Mouse (Mus musculus): ENCODE data around the gene Rbfox3.

DNA sequence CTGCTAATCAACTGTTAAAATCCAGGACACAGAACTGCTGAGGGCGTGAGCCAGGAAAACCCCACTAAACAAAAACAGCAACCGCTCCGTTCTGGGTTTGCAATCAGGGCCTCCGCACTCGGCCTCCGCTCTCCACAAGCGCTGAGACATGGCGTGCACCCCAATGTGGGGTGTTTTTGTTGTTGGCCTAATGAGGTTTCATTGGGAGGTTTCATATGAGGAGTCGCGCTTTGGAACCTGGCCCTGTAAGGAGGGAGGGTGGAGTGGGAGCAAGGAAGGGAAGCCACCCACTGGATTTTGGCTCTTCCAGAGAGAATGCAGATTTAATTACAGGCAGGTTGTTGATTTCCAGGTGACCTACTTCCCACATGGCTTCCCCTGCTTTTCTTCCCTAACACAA is 230.7 kb downstream of the Rbfox3 start:
- TF ChIP-seq GATA1 (IDR thresholded peaks at IDR 0.05; ENCODE audit: borderline replicate concordance, low read length) (no peak), CTCF (IDR thresholded peaks at IDR 0.05; ENCODE audit: low read depth, low read length) (no peak), POLR2AphosphoS5 (IDR thresholded peaks at IDR 0.05; ENCODE audit: insufficient replicate concordance, low read depth, low read length) (no peak), TAL1 (conservative IDR thresholded peaks at IDR 0.05; ENCODE audit: low read depth, low read length) (no peak), GATA2 (IDR thresholded peaks at IDR 0.05; ENCODE audit: borderline replicate concordance, low read depth, low read length) (no peak)

Measured in G1E (cell line).